Mouse (Mus musculus) frontal cortex, adult 2 months (tissue): ENCODE measurements around the gene Cldn22. TPM values are rescaled to one million over a fixed set of nuclear protein-coding genes. Genes with fewer than 3 reads are reported as not detected.

ENCODE experiments used
- DNase-seq, 2 experiments: peaks; one replicate each; pipeline ENCODE4 v3.0.0; 2022; ENCODE audit warnings: low spot score in 1 of 2; ENCODE audit errors: extremely low spot score in 1 of 2
- polyA plus RNA-seq: library from polyadenylated mRNA; depleted of rRNA; stranded (reverse); fragments of >200 nt; gene quantifications from 2 replicates; pipeline ENCODE4 v1.2.3, GENCODE M21; 2012; rRNA removed

Cldn22 gene
- polyA plus RNA-seq, 1 experiment: 0.18 TPM

DNA sequence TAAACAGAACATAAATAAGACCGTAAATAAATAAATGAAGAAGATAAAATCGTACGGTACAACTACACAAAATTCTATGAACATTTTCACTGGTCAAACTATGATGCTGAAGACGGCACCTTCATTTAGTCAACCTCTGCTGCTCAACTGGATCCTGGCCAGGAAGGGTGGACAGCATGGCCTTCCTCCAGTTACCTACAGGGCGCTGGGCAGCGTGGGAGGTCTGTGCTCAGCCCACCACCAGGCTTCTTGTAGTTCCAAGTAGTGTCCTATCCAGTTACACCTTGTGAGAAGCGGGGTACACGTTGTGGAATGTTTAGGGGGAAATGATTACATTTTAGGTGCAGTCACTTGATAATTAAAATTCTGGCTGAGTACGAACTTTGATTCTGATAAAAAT is 2.6 kb downstream of the Cldn22 start:
- no peak for DNase-seq

DNA sequence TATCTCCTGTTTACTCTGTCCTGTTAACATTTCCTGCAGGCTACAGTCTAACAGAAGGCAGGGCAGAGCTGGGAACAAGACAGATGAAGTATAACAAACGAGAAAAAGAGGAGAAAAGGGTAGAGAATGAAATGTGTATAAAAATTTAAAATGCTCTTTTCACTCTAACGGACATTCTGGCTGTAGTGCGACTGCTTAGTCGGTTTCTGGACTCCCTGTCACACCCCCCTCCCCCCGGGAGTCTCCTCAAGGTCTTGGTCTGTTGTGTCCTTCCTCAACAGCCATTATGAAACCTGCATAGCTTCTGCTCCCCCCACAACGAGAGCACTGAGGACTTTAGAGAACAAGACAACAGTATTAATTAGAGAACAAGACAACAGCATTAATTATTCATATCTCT is 8.3 kb downstream of the Cldn22 start:
- DNase-seq: no peak

DNA sequence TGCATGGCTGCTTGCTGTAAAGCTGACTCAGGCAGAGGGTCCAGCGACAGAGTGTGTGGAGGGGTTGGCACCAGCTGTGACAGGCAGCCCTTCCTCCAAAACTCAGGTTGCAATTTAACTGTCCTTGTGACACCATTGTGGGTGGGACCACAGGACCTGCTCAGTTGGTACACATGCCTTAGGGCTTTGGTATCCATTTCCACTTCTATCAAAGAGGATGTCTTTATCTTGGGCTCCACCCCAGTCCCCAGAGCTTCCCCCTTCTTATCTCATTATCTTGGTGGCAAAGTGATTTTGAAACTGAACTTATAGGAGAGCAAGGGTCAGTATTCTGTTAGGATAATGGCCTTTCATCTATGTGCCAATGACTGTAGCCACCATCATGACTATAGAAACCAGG is 9.7 kb downstream of the Cldn22 start:
- DNase-seq: no peak

DNA sequence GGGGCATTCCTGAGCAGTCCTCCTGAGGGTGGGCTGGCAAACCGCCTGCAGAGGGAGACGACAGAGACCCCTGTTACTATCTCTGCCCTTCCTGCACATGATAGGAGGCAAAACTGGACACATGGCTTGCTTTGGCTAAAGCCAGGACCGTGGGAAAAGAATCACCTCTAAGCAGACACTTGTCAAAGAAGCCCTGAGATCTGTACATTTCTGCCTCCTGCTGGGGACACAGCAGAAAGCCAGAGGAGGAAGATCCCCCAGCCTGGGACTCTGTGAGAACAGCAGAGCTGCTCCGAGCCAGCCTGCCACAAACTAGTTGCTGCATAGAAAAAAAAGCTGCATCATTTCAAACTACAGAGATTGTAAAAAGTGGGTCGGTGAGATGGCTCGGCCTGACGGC is 18.8 kb downstream of the Cldn22 start:
- no peak for DNase-seq

DNA sequence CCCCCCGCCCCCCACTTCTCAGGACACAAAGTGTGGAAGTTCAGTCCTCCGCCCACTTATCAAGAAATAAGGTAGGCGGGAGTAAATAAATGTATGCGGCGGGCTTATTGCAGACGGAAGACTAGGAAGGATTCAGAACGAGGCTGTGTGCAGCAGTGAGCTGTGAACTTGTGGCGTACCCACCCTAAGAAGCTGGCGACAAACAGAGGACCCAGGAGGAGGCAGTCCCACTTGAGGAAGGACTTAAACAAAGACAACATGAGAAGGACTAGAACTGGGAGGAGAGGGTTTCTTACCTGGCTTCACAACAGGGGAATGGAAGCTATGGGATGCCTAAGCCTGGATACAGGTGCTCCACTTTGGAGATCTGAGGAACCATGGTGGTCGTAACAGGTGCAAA is 19.4 kb downstream of the Cldn22 start:
- no peak for DNase-seq

DNA sequence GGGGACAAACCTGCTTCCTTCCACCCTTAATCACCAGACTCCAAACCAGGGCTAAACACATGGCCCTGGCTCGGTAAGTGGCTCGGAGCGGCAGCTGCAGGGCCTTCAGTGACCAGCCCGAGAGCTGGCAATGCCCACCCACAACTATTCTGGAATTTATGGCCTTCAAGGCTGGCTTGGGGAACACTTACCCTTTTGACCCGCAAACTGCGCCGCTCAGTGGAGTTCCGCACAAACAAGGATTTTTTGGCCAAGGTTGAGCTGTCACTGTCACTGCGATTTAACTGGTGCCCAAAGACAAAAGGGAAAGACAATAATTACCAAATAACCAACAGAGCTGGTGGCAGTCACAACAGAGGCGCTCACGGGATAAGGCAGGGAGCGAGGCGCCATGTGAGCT is 21.7 kb downstream of the Cldn22 start:
- no peak for DNase-seq

DNA sequence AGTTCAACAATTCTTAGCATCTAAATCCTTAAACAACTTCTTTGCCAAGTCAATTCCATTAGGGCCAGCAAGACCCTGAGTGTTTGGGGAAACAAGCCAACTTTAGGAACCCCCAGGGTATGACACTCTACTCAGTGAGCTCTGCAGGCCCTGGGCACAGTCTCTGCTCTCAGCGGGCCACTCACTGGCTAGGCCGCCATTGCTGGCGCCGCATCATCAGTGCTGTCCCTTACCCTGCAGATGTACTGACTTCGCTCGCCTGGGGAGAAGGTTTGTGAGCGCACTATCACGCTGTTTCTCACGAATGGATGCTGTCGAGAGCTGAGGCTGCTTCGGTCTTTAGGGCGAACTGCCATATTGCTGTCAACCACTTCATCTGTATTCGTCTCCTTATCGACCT is 22.9 kb downstream of the Cldn22 start:
- no peak for DNase-seq

DNA sequence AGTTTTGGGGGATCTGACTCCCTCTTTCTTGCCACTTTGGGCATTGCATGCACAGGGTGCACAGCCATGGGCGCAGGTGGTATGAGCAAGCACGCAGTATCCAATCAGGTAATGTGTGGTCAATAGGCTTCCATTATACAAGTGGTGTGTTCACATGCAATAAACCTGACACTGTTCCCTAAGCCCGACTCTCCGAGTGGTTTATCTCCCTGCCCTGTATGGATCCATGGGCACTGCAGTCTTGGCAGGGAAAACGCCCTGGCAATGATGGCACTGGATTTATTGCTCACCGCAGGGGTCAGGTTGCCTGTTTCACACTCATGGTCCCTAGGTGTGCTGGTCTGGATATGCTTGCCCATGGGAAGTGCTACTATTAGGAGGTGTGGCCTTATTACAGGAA is 23.6 kb downstream of the Cldn22 start:
- no peak for DNase-seq

DNA sequence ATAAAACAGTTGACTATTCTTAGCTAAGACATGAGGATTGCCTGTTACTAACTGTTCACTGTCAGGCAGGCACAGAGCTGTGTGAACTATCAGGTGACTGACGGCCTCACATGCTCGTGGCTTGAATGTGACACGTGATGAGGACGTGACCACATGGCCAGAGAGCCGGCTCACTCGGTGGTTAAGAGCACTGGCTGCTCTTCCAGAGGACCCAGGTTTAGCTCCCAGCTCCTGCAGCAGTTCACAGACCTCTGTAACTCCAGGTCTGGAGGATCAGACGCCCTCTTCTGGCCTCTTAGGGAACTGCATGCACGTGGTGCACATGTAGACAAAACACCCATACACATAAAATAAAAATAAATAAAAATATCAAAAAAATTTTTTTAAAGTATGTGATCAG is 25.6 kb downstream of the Cldn22 start:
- DNase-seq: no peak

DNA sequence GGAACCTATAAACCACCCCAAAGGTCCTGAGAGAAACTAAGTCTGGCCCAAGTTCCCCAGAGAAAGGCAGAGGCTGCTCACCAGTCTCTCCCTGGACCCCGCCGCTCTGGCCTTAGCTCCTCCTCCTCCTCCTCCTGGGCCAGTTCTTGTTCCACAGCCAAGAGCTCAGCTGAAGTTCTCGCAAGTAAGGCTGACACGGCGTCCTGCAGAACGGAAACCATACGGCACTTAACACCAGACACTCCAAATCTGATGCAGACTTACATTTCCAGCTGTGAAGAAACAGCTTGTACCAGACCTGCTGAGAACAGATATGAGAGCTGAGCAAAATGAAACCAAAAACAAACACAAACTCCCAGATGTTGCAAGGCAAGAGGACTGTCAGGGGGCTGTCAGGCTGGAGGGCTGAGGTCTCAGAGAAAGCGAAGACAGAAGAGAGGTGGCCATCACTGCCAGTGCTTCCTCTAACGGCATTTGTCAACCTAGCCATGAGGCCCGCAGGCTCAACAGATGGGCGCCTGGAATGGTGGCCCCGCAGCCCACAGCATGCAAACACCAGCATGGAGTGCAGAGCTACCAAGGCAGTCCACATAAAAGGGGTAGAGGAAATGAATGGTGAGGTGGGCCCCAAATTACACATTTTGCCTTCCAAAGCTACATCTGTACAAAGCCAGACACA is 27.7 kb downstream of the Cldn22 start:
- DNase-seq: peak in 1 of 2 experiments; percentile 30

DNA sequence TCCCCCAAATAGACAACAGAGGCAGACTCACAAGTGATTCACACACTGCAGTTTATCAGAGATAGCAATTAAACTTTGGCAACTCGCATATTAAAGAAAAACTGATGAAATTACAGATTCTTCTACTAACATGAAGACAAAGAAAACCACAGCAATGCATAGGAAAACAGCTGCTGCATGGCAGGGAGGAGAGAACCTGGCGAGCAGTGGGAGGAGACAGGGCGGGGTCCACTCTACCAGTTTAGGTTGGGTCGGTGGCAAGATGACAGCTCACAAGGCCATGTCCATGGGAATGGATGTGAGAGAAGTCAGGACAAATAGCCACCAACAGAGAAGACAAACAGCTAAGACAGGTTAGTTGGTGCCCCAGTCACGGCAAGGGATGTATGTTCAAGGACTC is 28.5 kb downstream of the Cldn22 start:
- DNase-seq: no peak

DNA sequence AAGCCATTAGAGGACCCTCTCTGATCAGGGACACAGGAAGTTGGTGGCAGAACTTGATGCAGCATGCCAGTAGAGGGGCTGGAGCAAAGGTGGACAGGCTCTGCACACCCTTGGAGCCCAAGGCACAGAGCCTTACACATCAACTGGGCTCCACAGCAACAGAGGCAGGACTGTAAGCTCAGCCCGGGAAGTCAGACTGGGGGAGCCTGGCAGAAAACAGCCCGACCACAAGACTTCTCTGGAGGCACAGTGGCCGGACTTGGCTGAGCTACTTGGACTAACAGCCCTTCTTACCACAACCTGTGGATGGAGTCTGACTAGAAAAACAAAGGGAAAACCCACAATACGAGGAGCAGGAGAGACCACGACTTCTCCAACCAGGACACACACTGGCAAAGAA is 29.1 kb downstream of the Cldn22 start:
- DNase-seq: no peak

DNA sequence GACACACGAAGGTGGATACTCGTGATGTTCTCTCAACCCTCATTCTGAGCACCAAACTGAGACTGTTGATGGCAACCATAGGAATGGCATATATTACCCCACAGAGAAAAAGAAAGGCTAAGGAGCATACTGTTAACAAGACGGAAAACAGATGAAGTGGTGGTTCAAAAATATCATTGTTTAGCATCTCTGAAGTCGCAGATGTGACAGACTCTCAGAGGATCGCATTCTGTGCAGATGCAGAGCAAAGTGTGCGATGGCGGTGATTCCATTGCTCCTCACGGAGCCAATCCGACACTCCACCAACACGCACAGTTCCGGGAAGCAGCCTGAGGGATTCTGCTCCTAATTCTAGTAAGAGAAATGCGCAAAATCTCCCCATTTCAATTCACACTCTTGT is 35.0 kb downstream of the Cldn22 start:
- DNase-seq: peak in 1 of 2 experiments; percentile 71

DNA sequence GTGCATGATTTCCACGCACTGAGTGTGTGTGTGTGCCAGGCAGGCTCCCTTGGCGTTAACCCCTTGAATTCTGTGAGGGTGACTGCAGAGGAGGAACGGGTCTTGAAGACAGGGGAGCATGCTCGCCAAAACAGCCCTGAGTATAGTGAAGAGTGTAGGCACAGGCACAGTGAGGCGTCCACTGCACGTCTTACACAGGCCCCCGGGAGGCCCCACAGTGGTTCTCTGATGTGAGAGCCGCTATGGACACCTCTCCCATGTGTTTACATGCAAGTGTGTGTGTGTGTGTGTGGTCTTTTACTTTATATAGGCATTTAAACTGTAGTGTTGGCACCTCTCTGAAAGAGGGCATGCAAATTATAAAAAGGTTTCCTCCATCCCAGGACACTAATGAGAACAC is 42.3 kb downstream of the Cldn22 start:
- no peak for DNase-seq

DNA sequence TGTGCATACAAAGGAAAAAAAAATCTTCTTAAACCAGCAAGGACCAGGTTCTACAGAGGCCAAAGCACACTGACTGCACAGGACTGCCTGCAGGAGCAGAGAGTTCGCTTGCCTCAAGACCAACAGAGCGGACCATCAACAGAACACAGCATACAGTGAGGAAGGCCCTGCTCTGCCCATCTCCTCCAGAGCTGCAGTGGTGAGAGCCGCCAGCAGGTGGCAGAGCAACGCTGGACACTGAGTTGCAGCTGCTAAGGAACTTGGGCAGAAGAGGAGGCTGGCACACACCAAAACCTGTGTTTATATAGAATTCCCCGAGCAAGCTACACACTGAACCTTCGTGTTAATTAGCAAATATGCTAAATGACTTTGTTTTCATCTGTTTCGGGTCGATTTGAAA is 42.8 kb downstream of the Cldn22 start:
- DNase-seq: peak; percentile 50 to 95

DNA sequence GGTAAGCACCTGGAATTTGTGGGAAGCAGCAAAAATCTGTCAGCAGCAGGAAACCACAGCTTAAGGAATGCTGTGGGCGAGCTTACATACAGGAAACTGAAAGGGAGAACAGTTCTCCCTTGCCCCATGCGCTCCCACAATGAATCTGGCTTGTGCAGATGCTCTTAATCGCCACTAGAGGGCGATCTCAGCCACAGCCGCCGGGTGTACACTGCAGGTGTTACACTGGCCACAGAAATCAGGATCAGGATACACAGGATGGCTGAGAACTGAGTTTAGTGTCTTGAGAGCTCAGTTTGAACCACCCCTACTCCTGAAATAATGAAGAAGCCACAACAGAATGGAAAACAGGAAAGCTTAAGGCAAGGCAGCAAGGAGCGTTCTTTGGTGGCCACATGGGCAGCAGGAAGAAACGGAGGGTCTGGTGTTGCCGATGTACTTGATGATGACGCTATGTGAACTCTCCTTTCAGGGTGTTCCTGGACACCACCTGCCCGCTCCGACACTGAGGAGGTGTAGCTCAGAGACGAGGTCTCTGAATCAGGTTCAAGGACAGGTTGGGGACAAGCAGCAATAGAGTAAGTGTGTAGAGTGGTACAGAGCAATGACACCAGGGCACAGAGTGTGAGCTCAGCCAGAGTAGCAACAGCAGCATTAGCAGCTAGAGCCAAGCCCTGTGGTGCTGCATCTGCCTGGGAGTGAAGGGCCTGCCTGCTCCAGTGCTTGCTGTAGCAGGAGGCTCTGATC is 48.3 kb downstream of the Cldn22 start:
- peak in 1 of 2 experiments; percentile 76 for DNase-seq

DNA sequence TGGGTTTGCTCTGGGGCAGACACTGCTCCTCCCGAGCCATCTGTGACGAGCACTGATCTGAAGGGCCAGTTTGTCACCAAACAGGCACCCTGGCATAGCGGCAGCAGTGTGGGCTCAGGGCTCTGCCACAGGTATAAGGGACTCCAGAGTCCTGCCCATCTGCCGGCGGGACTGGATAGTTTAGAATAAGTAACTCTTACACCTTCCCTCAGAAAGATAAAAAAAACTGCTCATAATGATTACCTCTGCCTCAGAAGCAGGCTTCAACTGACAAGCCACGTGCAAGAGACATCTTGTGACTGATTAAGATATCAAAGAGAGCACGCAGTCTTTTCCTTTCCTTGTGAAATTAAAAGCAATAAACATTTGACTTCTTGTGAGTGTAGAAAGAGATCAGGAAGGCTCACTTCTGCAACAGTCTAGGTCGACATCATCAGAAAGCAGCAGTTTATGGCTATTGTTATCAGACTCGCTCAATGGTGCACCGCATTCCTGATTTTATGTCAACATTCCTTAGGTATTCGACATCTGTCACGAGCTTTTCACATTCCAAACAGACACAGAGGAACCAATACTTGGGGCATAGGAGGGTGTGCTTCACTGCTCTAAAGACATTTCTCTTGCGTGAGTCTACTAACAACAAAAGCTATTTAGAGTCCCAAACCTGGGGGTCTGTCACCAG is 50.4 kb downstream of the Cldn22 start:
- DNase-seq: no peak

Other genes with a start within 250 kb of the Cldn22 start
- gene Ing2, start 148.9 kb upstream of the Cldn22 start, polyA plus RNA-seq: 37.4 and 38.9 TPM in 2 replicates
- 11.4 and 13.4 TPM in 2 replicates for gene Cdkn2aip, start 110.5 kb upstream of the Cldn22 start, polyA plus RNA-seq
- not detected in 2 replicates for gene Cldn24, start 2.3 kb upstream of the Cldn22 start, polyA plus RNA-seq
- 9.1 and 9.5 TPM in 2 replicates for gene Wwc2, start 166.4 kb downstream of the Cldn22 start, polyA plus RNA-seq